ENCODE assay signal across 26 mouse cellular contexts in genomic region chr3:86858699-86859098, GRCm38 (mm10).
DNase-seq lines count a peak whose midpoint lies in the region; ATAC-seq and TF ChIP-seq lines count a peak whose summit lies in the region.
"Had no signal": no experiment of that assay in that cellular context is flagged by ENCODE, and none has a peak within 500 bp of the region (broad histone marks: within the 10 kb centered on the region; RNA-seq: fewer than 3 reads in every experiment).

No protein-coding gene starts in this region.

- H3K27ac ChIP-seq in forebrain, embryonic 14.5 days (ENCODE audit: low read depth, low read length) = peak overlapping the region; percentile 59
- H3K27ac ChIP-seq in forebrain, postnatal 0 days (ENCODE audit: low read depth, low read length) = peak overlapping the region; percentile 67
- H3K27ac ChIP-seq: gastrocnemius, adult 2 months; heart, embryonic 15.5 days; hindbrain, postnatal 0 days had no signal

- 57% methylated on average over 5 of the region's 5 CpGs for WGBS in forebrain, embryonic 14.5 days
- WGBS in forebrain, postnatal 0 days = 60% methylated on average over 5 of the region's 5 CpGs

- H3K9me3 ChIP-seq in forebrain, embryonic 14.5 days (replicated peaks; ENCODE audit: control insufficient read depth, low read length) = no peaks in the 10 kb centered on the region
- no peaks in the 10 kb centered on the region for H3K9me3 ChIP-seq in forebrain, postnatal 0 days (ENCODE audit: low read length)
- H3K9me3 ChIP-seq: embryonic facial prominence, embryonic 10.5 days; embryonic facial prominence, embryonic 13.5 days; heart, embryonic 12.5 days; heart, embryonic 15.5 days had no signal

- intact Hi-C loops in heart, postnatal 10 days (cut with DNase I) = no loop called here

- no peaks in the 10 kb centered on the region for H3K27me3 ChIP-seq in forebrain, embryonic 14.5 days (replicated peaks; ENCODE audit: control insufficient read depth, insufficient read depth, low read length)
- no peaks in the 10 kb centered on the region for H3K27me3 ChIP-seq in forebrain, postnatal 0 days (ENCODE audit: insufficient read depth, low read length)
- H3K27me3 ChIP-seq: embryonic facial prominence, embryonic 13.5 days; heart, embryonic 12.5 days; heart, embryonic 15.5 days had no signal

- peak; percentile 27 for DNase-seq in heart, adult 11 months
- DNase-seq in heart, postnatal 10 days = no peak
- DNase-seq in brain, embryonic 14.5 days (ENCODE audit: low read depth) = peak; percentile 71
- peak; percentile 52 for DNase-seq in forebrain, embryonic 14.5 days (ENCODE audit: low spot score)
- no peak for DNase-seq in forebrain, postnatal 0 days
- DNase-seq in layer of hippocampus, adult 18-20 months (ENCODE audit: low spot score in 2 of 2) = no peak
- DNase-seq: cerebellum, adult 11-12 months; cerebellum, adult 8-10 months; cerebellum, postnatal 10 days; cerebellum, postnatal 36 days; embryo, embryonic 11 days; gastrocnemius, adult 2 months; gastrocnemius, postnatal 14 days; heart, adult 18-20 months; heart, postnatal 14 days; heart, postnatal 4 days had no signal

- H3K4me3 ChIP-seq in forebrain, embryonic 14.5 days (ENCODE audit: low read depth, low read length) = no peak overlapping the region
- no peak overlapping the region for H3K4me3 ChIP-seq in forebrain, postnatal 0 days (ENCODE audit: low read depth, low read length)
- H3K4me3 ChIP-seq: embryonic facial prominence, embryonic 10.5 days; embryonic facial prominence, embryonic 13.5 days; erythroblast, embryonic 14.5 days; gastrocnemius, adult 2 months; heart, embryonic 12.5 days; heart, embryonic 15.5 days had no signal

- no peak for TF ChIP-seq CTCF in brain, embryonic 14.5 days (IDR thresholded peaks at IDR 0.05; ENCODE audit: borderline replicate concordance, extremely low read depth, insufficient read depth, insufficient read length)
- TF ChIP-seq CTCF in forebrain, postnatal 0 days (IDR thresholded peaks at IDR 0.05; ENCODE audit: low read depth) = no peak

- no peaks in the 10 kb centered on the region for H3K36me3 ChIP-seq in forebrain, embryonic 14.5 days (ENCODE audit: control insufficient read depth, insufficient read depth, low read length)
- no peaks in the 10 kb centered on the region for H3K36me3 ChIP-seq in forebrain, postnatal 0 days (ENCODE audit: insufficient read depth)
- H3K36me3 ChIP-seq: embryonic facial prominence, embryonic 10.5 days; embryonic facial prominence, embryonic 13.5 days; heart, embryonic 12.5 days; heart, embryonic 15.5 days had no signal

- peak; percentile 33; the same call in 1 of the 2 replicates for ATAC-seq in forebrain, embryonic 14.5 days
- no peak for ATAC-seq in forebrain, postnatal 0 days
- ATAC-seq: CD4-positive, CD25-positive, alpha-beta regulatory T cell, adult 4 months; hindbrain, postnatal 0 days; inflammation-experienced regulatory T-cells, adult 6 months; intestine, embryonic 16.5 days had no signal

- TF ChIP-seq POLR2A in brain, embryonic 14.5 days (IDR thresholded peaks at IDR 0.05; ENCODE audit: borderline replicate concordance, extremely low read depth, insufficient read depth, insufficient read length, poor library complexity, severe bottlenecking) = no peak

- peaks cover 51% of the 10 kb centered on the region for H3K4me1 ChIP-seq in forebrain, embryonic 14.5 days (ENCODE audit: control insufficient read depth, insufficient read depth, low read length)
- H3K4me1 ChIP-seq in forebrain, postnatal 0 days (ENCODE audit: insufficient read depth) = peaks cover 14% of the 10 kb centered on the region

- H3K9ac ChIP-seq in forebrain, embryonic 14.5 days (ENCODE audit: low read length) = no peak overlapping the region
- H3K9ac ChIP-seq in forebrain, postnatal 0 days = no peak overlapping the region
- H3K9ac ChIP-seq: embryonic facial prominence, embryonic 13.5 days; heart, embryonic 12.5 days; heart, embryonic 15.5 days; hindbrain, embryonic 14.5 days had no signal

- no peak overlapping the region; the same call in 1 of the 2 replicates for H3K4me2 ChIP-seq in forebrain, embryonic 14.5 days (ENCODE audit: low read length)
- H3K4me2 ChIP-seq in forebrain, postnatal 0 days (ENCODE audit: low read depth) = no peak overlapping the region
- H3K4me2 ChIP-seq: embryonic facial prominence, embryonic 13.5 days; heart, embryonic 12.5 days; heart, embryonic 15.5 days; hindbrain, embryonic 14.5 days had no signal

Comparison
In these comparisons a context has a peak if more than half of its experiments do, and no peak if none do; other contexts are left out.
1. DNase-seq: peak in heart, adult 11 months (single experiment), brain, embryonic 14.5 days (single experiment) and forebrain, embryonic 14.5 days (single experiment); none in heart, postnatal 10 days (0 of 2), forebrain, postnatal 0 days (single experiment) and layer of hippocampus, adult 18-20 months (0 of 2).